Mouse (Mus musculus): ENCODE results near the gene Ngfr.

- TF ChIP-seq CTCF (IDR thresholded peaks at IDR 0.05; ENCODE audit: extremely low read depth, insufficient read length, insufficient replicate concordance, low read depth, low read length) = no peak
- no peak for TF ChIP-seq POLR2A (IDR thresholded peaks at IDR 0.05; ENCODE audit: low read depth, low read length)
These were observed 34.9 kb upstream of the Ngfr start for GRCm38 (mm10) chr11:95622426-95622825.
